Mouse (Mus musculus): ENCODE measurements around the gene Rhoh. TPM values are rescaled to one million over a fixed set of nuclear protein-coding genes. Genes with fewer than 3 reads are reported as not detected.

Rhoh gene
- polyA plus RNA-seq, 1 experiment from 2014 or later: 0.50 TPM

DNA sequence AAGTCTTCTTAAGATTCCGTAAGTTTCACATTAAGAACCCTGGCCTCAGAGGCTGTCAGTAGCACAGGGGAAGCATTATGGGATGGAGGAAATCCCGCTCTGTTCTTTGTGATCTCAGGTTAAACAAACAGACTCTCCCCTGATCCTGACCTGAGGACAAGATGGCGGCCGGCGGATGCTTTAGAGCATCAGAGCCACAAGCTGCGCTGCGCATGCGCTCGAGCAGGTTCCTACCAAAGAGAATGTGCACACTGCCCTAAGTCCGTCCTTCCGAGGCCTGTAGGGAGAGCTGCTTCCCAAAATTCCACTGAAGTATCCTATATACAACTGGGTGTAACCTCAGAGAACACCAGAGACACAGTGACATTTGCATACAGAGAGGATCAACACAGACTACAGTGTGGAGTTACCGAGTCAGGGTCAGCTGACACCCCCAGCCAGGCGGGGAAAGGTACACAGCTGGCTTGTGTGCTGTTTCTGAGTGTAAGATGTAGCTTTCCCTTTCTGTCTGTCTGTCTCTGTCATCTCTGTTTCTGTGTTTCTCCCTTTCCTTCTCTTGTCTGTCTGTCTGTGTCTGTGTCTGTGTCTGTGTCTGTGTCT is 10.4 kb downstream of the Rhoh start:
- Histone ChIP-seq H3K27me3 (ENCODE audit: insufficient read depth, low read length) (no peaks in the 10 kb centered on the region), H3K4me1 (replicated peaks; ENCODE audit: insufficient read depth, low read length) (no peaks in the 10 kb centered on the region), H3K4me2 (ENCODE audit: low read length) (no peak overlapping the region), H3K27ac (no peak overlapping the region), H3K4me3 (replicated peaks; ENCODE audit: low read depth, low read length) (no peak overlapping the region), H3K36me3 (ENCODE audit: insufficient read depth, low read length) (no peaks in the 10 kb centered on the region), H3K9ac (ENCODE audit: low read depth, low read length) (no peak overlapping the region), H3K9me3 (replicated peaks; ENCODE audit: low read length) (no peaks in the 10 kb centered on the region)
- TF ChIP-seq CTCF (IDR thresholded peaks at IDR 0.05; ENCODE audit: low read depth): no peak
- ATAC-seq (replicated peaks; ENCODE audit: low FRiP score, low read depth): no peak
- DNase-seq (ENCODE audit: low spot score): no peak
- WGBS: 79% methylated on average over 13 of the region's 13 CpGs

GRCm38 (mm10) chr5:65873212-65873611 is 12.2 kb downstream of the Rhoh start:
- 65% methylated on average over 4 of the region's 4 CpGs for WGBS
- H3K9me3 ChIP-seq (replicated peaks; ENCODE audit: low read length): no peaks in the 10 kb centered on the region
- no peak for ATAC-seq (replicated peaks; ENCODE audit: low FRiP score, low read depth)

DNA sequence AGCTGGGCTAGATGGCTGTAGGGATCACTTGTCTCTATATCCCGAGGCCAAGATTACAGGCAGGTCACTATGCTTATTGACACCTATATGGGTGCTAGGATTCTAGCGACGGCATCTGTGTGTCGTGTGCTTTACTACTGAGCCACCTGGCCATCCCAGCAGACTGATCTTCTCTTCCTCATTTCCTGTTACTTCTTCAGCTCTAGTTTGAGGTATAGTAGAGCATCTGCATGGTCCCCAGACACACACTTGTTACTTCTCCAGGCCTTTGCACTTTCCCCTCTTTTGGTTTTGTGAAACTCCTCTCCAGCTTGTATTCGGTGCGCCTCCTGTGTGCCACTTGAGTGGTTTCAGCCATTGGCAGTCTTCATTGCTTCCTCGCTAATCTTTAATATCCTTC is 14.3 kb downstream of the Rhoh start:
- ATAC-seq (replicated peaks; ENCODE audit: low FRiP score, low read depth): no peak
- Histone ChIP-seq H3K4me1 (replicated peaks; ENCODE audit: insufficient read depth, low read length) (no peaks in the 10 kb centered on the region), H3K4me3 (replicated peaks; ENCODE audit: low read depth, low read length) (no peak overlapping the region), H3K27me3 (ENCODE audit: insufficient read depth, low read length) (no peaks in the 10 kb centered on the region), H3K9me3 (replicated peaks; ENCODE audit: low read length) (no peaks in the 10 kb centered on the region), H3K36me3 (ENCODE audit: insufficient read depth, low read length) (no peaks in the 10 kb centered on the region), H3K4me2 (ENCODE audit: low read length) (no peak overlapping the region), H3K27ac (no peak overlapping the region), H3K9ac (ENCODE audit: low read depth, low read length) (no peak overlapping the region)
- WGBS: 89% methylated on average over 7 of the region's 7 CpGs
- no peak for TF ChIP-seq CTCF (IDR thresholded peaks at IDR 0.05; ENCODE audit: low read depth)
- no peak for DNase-seq (ENCODE audit: low spot score)

More at GRCm38 (mm10) chr5:65873212-65873611, 12.2 kb downstream of the Rhoh start:
- Histone ChIP-seq H3K36me3 (ENCODE audit: insufficient read depth, low read length) (no peaks in the 10 kb centered on the region), H3K4me3 (replicated peaks; ENCODE audit: low read depth, low read length) (no peak overlapping the region), H3K9ac (ENCODE audit: low read depth, low read length) (no peak overlapping the region), H3K4me2 (ENCODE audit: low read length) (no peak overlapping the region), H3K27me3 (ENCODE audit: insufficient read depth, low read length) (no peaks in the 10 kb centered on the region), H3K27ac (no peak overlapping the region), H3K4me1 (replicated peaks; ENCODE audit: insufficient read depth, low read length) (no peaks in the 10 kb centered on the region)
- TF ChIP-seq CTCF (IDR thresholded peaks at IDR 0.05; ENCODE audit: low read depth): no peak
- DNase-seq (ENCODE audit: low spot score): no peak

DNA sequence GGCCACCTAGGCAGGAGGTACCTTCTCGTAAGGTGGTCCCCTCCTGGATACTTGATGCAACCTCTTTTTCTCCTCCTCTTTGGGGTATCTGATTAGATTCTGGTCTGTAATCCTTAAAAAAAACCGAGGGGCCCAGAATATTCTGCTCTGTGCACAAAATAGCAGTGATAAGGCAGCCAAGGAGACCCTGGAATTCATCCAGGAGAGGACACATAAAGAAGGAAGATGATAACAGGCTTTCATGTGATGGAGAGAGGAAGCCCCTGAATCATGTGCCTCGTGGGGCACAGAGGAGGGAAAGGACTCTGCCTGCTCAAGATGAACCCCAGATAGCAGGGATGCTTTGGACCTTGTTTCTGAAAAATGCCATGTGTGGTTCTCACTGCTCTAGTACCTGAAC is 17.4 kb downstream of the Rhoh start:
- Histone ChIP-seq H3K36me3 (ENCODE audit: insufficient read depth, low read length) (no peaks in the 10 kb centered on the region), H3K4me1 (replicated peaks; ENCODE audit: insufficient read depth, low read length) (0 out of 2 replicates have a peak, but pooled peaks cover under 1% of the 10 kb centered on the region), H3K9ac (ENCODE audit: low read depth, low read length) (no peak overlapping the region), H3K4me3 (replicated peaks; ENCODE audit: low read depth, low read length) (no peak overlapping the region), H3K27me3 (ENCODE audit: insufficient read depth, low read length) (no peaks in the 10 kb centered on the region), H3K4me2 (ENCODE audit: low read length) (no peak overlapping the region), H3K27ac (no peak overlapping the region), H3K9me3 (replicated peaks; ENCODE audit: low read length) (no peaks in the 10 kb centered on the region)
- WGBS: 70% methylated on average over 3 of the region's 3 CpGs
- no peak for DNase-seq (ENCODE audit: low spot score)
- no peak for TF ChIP-seq CTCF (IDR thresholded peaks at IDR 0.05; ENCODE audit: low read depth)
- ATAC-seq (replicated peaks; ENCODE audit: low FRiP score, low read depth): no peak

DNA sequence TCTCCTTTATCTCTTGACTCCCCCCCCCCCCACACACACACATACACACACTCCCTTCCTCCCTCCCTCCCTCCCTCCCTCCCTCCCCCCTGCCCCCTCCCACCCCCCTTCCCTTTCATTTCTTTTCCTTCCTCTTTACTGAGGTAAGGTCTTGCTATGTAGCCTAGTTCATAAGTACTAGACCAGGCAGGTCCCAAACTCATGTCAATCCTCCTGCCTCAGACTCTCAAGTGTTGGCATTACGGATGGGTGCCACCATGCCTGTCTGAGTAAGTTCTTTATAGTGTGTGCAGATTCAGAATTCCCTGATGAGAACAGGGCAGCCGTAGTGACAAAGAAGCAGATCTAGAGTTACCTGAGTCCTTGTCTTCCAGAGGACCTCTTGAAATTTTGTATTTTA is 20.2 kb downstream of the Rhoh start:
- Histone ChIP-seq H3K9ac (ENCODE audit: low read depth, low read length) (no peak overlapping the region), H3K4me1 (replicated peaks; ENCODE audit: insufficient read depth, low read length) (0 out of 2 replicates have a peak, but pooled peaks cover 3% of the 10 kb centered on the region), H3K36me3 (ENCODE audit: insufficient read depth, low read length) (no peaks in the 10 kb centered on the region), H3K4me2 (ENCODE audit: low read length) (no peak overlapping the region), H3K9me3 (replicated peaks; ENCODE audit: low read length) (no peaks in the 10 kb centered on the region), H3K4me3 (replicated peaks; ENCODE audit: low read depth, low read length) (no peak overlapping the region), H3K27ac (no peak overlapping the region), H3K27me3 (ENCODE audit: insufficient read depth, low read length) (no peaks in the 10 kb centered on the region)
- 85% methylated on average over 2 of the region's 2 CpGs for whole genome bisulfite sequencing
- no peak for DNase-seq (ENCODE audit: low spot score)
- no peak for TF ChIP-seq CTCF (IDR thresholded peaks at IDR 0.05; ENCODE audit: low read depth)
- no peak for ATAC-seq (replicated peaks; ENCODE audit: low FRiP score, low read depth)

DNA sequence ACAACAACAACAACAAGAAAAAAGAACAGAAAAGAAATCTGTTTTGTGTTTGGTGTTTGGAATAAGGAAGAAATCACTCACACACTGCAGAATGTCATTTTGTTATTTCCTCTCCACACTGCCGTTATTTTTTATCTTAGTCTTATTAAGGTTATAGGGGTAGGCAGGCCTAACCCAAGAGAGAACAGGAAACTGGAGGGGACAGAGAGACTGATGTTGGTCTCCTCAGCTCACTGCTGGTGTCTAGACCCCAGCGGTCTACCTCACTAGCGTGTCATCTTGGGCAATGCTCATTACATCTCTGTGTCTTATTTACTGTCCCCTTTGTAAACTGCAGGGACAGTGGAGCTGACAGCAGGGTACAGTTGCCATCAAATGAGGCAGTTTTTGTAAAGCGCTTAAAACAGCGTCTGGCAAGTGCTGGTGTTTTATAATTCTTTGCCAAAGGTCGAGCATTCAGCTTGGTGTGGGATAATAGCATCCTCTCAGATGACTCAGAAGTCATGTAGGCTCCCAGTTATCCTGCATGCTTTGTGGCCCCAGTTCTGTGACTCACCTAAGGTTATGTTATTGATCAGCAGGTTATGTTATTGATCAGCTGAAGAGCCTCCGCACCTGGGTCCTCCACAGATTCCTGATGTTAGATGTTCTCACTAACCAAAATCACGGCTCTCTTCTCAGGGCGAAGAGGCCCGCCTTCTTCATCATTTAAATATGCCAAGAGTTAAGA is 21.6 kb downstream of the Rhoh start:
- Histone ChIP-seq H3K4me1 (replicated peaks; ENCODE audit: insufficient read depth, low read length) (0 out of 2 replicates have a peak, but pooled peaks cover 3% of the 10 kb centered on the region), H3K4me2 (ENCODE audit: low read length) (no peak overlapping the region), H3K9ac (ENCODE audit: low read depth, low read length) (no peak overlapping the region), H3K36me3 (ENCODE audit: insufficient read depth, low read length) (no peaks in the 10 kb centered on the region), H3K4me3 (replicated peaks; ENCODE audit: low read depth, low read length) (no peak overlapping the region), H3K27ac (no peak overlapping the region), H3K27me3 (ENCODE audit: insufficient read depth, low read length) (no peaks in the 10 kb centered on the region), H3K9me3 (replicated peaks; ENCODE audit: low read length) (no peaks in the 10 kb centered on the region)
- DNase-seq (ENCODE audit: low spot score): no peak
- ATAC-seq (replicated peaks; ENCODE audit: low FRiP score, low read depth): no peak
- WGBS: 80% methylated on average over 10 of the region's 10 CpGs
- TF ChIP-seq CTCF (IDR thresholded peaks at IDR 0.05; ENCODE audit: low read depth): no peak
